8 mouse cellular contexts compared by ENCODE assay signal in the genomic region with DNA sequence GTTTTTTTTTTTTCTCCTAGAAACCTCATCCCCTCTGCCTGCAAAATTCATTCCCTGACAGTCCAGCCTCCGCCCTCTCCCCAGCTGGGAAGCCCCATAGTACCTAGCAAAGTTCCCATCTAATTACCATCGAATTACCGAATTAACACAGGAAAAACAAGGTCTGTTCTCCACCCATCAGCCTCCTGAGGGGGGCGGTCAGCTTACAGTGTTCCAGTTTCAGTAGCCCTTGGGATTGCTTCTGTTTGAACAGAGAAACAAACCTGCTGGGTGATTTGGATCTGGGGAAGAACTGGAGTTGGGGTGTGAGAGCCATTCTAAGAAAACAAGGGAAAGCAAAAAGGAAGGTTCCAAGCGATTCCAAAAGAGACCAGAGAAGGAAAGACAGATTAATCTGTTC.
DNase-seq lines count a peak whose midpoint lies in the region; ATAC-seq and TF ChIP-seq lines count a peak whose summit lies in the region.

No protein-coding gene starts in this region.

- no peaks in the 10 kb centered on the region for H3K27me3 ChIP-seq in heart, embryonic 11.5 days (ENCODE audit: control insufficient read depth, insufficient read depth, low read length)
- H3K27me3 ChIP-seq in CH12.LX (replicated peaks), result peaks cover 31% of the 10 kb centered on the region

- TF ChIP-seq EP300 in CH12.LX (IDR thresholded peaks at IDR 0.05; ENCODE audit: low read length), result no peak

- peak in 1 of 2 experiments; percentile 21; a peak in 1 of 4 replicates for TF ChIP-seq CTCF in CH12.LX (conservative IDR thresholded peaks at IDR 0.05 in 1 of 2, IDR thresholded peaks at IDR 0.05 in 1 of 2; ENCODE audit: low read depth in 2 of 2, low read length in 2 of 2)
- TF ChIP-seq CTCF in embryonic fibroblast, embryonic 13.5 days (IDR thresholded peaks at IDR 0.05; ENCODE audit: borderline replicate concordance, insufficient read depth, low read length), result no peak

- TF ChIP-seq RAD21 in CH12.LX (IDR thresholded peaks at IDR 0.05; ENCODE audit: low read depth, low read length), result peak; percentile 6

- H3K9ac ChIP-seq in heart, embryonic 11.5 days (ENCODE audit: low read depth, low read length), result peak overlapping the region; percentile 57; the same call in 1 of the 2 replicates
- no peak overlapping the region for H3K9ac ChIP-seq in CH12.LX (ENCODE audit: insufficient read depth, low read depth)

- no peak for ATAC-seq in heart, embryonic 11.5 days (replicated peaks; ENCODE audit: insufficient number of reproducible peaks, low FRiP score, low TSS enrichment)
- no peak for ATAC-seq in inflammation-experienced regulatory T-cells, adult 6 months

- peak overlapping the region; percentile 72 for H3K27ac ChIP-seq in heart, embryonic 11.5 days (ENCODE audit: low read depth, low read length)
- no peak overlapping the region for H3K27ac ChIP-seq in CH12.LX (ENCODE audit: insufficient read depth, low read depth)
- 0 out of 2 replicates have a peak overlapping the region, but pooled peaks have one; percentile 38 for H3K27ac ChIP-seq in embryonic fibroblast, embryonic 13.5 days (ENCODE audit: insufficient read depth, low read length)

- in situ Hi-C loops in CH12.LX (cut with MboI; ENCODE audit: low pct_ligation_motif_present, low pct_unique_long_range_greater_than_20kb, low sequenced_read_pairs), result no loop called here

- no peaks in the 10 kb centered on the region for H3K9me3 ChIP-seq in heart, embryonic 11.5 days (replicated peaks; ENCODE audit: control insufficient read depth, low read length)
- no peaks in the 10 kb centered on the region for H3K9me3 ChIP-seq in CH12.LX (replicated peaks; ENCODE audit: low read length)

- H3K4me1 ChIP-seq in heart, embryonic 11.5 days (ENCODE audit: control insufficient read depth, insufficient read depth, low read length), result peaks cover 51% of the 10 kb centered on the region
- peaks cover 9 to 20% of the 10 kb centered on the region in 2 experiments for H3K4me1 ChIP-seq in CH12.LX (ENCODE audit: control insufficient read depth in 1 of 2, insufficient read depth in 2 of 2)
- peaks cover 10% of the 10 kb centered on the region; the same call in 1 of the 2 replicates for H3K4me1 ChIP-seq in embryonic fibroblast, embryonic 13.5 days (ENCODE audit: control insufficient read depth, insufficient read depth, low read length)

- H3K36me3 ChIP-seq in heart, embryonic 11.5 days (ENCODE audit: control insufficient read depth, insufficient read depth, low read length), result no peaks in the 10 kb centered on the region
- no peaks in the 10 kb centered on the region for H3K36me3 ChIP-seq in CH12.LX (replicated peaks in 1 of 2; ENCODE audit: control insufficient read depth in 1 of 2, insufficient read depth in 1 of 2, low read length in 1 of 2)

- H3K79me2 ChIP-seq in CH12.LX (replicated peaks; ENCODE audit: control insufficient read depth, extremely low read depth, insufficient read depth, poor library complexity, severe bottlenecking), result no peaks in the 10 kb centered on the region

- no peak for TF ChIP-seq POLR2A in CH12.LX (IDR thresholded peaks at IDR 0.05; ENCODE audit: low read depth, low read length)
- no peak for TF ChIP-seq POLR2A in embryonic fibroblast, embryonic 13.5 days (IDR thresholded peaks at IDR 0.05; ENCODE audit: low read depth, low read length)

- 20% methylated on average over 5 of the region's 5 CpGs for WGBS in heart, embryonic 11.5 days (ENCODE audit: insufficient replicate concordance)

- peak overlapping the region; percentile 41 for H3K4me2 ChIP-seq in heart, embryonic 11.5 days
- H3K4me2 ChIP-seq in CH12.LX (ENCODE audit: insufficient read depth, low read depth, poor library complexity, severe bottlenecking), result peak overlapping the region; percentile 67

- no peak overlapping the region for H3K4me3 ChIP-seq in heart, embryonic 11.5 days (ENCODE audit: low read depth, low read length)
- no peak overlapping the region for H3K4me3 ChIP-seq in CH12.LX (replicated peaks in 1 of 3; ENCODE audit: low read depth in 2 of 3, low read length in 2 of 3, poor library complexity in 1 of 3)
- H3K4me3 ChIP-seq in embryonic fibroblast, embryonic 13.5 days (ENCODE audit: insufficient read depth, low read length), result no peak overlapping the region

- no peak for DNase-seq in heart, adult 11 months
- DNase-seq in CH12.LX (ENCODE audit: extremely low read depth) (no peak), adipocyte (ENCODE audit: low spot score) (no peak)
- peak; percentile 34 to 52 for DNase-seq in kidney, postnatal 25 days
- no peak for DNase-seq in layer of hippocampus, adult 11-12 months (ENCODE audit: low spot score)

- dilution Hi-C loops in CH12.LX (cut with MboI; ENCODE audit: extremely low pct_ligation_motif_present, extremely low pct_unique_long_range_greater_than_20kb, low sequenced_read_pairs), result no loop called here

TF ChIP-seq in CH12.LX, 34 proteins besides CTCF, POLR2A, EP300 and RAD21:
- TF ChIP-seq BHLHE40 (IDR thresholded peaks at IDR 0.05; ENCODE audit: low read depth, low read length) (no peak), RCOR1 (conservative IDR thresholded peaks at IDR 0.05; ENCODE audit: low read depth, low read length) (no peak), POLR2AphosphoS2 (IDR thresholded peaks at IDR 0.05; ENCODE audit: low read depth, low read length) (no peak), MAX (IDR thresholded peaks at IDR 0.05; ENCODE audit: low read length) (no peak), ELF1 (IDR thresholded peaks at IDR 0.05; ENCODE audit: low read depth, low read length) (0 out of 2 replicates have a peak, but pooled peaks have one; percentile 12)

Comparison
In these comparisons a context has a peak if more than half of its experiments do, and no peak if none do; other contexts are left out.
1. DNase-seq: peak in kidney, postnatal 25 days (2 of 2); none in heart, adult 11 months (single experiment), CH12.LX (single experiment), layer of hippocampus, adult 11-12 months (single experiment) and adipocyte (single experiment).